ENCODE assay signal across 22 mouse cellular contexts in genomic region chr13:109318434-109318998, GRCm38 (mm10).
DNase-seq lines count a peak whose midpoint lies in the region; ATAC-seq and TF ChIP-seq lines count a peak whose summit lies in the region.
"Had no signal": no experiment of that assay in that cellular context is flagged by ENCODE, and none has a peak within 500 bp of the region (broad histone marks: within the 10 kb centered on the region; RNA-seq: fewer than 3 reads in every experiment).

No protein-coding gene starts in this region.

- no peak overlapping the region for H3K9ac ChIP-seq in intestine, embryonic 15.5 days
- no peak overlapping the region for H3K9ac ChIP-seq in intestine, postnatal 0 days (ENCODE audit: low read depth, low read length)
- no peak overlapping the region for H3K9ac ChIP-seq in lung, postnatal 0 days (replicated peaks; ENCODE audit: low read depth)
- no peak overlapping the region for H3K9ac ChIP-seq in stomach, embryonic 14.5 days (replicated peaks; ENCODE audit: low read depth, low read length)
- no peak overlapping the region for H3K9ac ChIP-seq in stomach, postnatal 0 days (ENCODE audit: low read length)
- H3K9ac ChIP-seq: forebrain, embryonic 13.5 days; hindbrain, embryonic 12.5 days had no signal

- no peak overlapping the region for H3K27ac ChIP-seq in intestine, embryonic 15.5 days
- no peak overlapping the region for H3K27ac ChIP-seq in intestine, postnatal 0 days (ENCODE audit: low read depth, low read length)
- H3K27ac ChIP-seq in lung, postnatal 0 days (ENCODE audit: low read length), result peak overlapping the region; percentile 70
- H3K27ac ChIP-seq in stomach, embryonic 14.5 days (ENCODE audit: low read length), result no peak overlapping the region
- H3K27ac ChIP-seq in stomach, postnatal 0 days (replicated peaks), result peak overlapping the region; percentile 69; the same call in 1 of the 2 replicates
- H3K27ac ChIP-seq: forebrain, embryonic 10.5 days; forebrain, embryonic 13.5 days; hindbrain, embryonic 12.5 days had no signal

- peak; percentile 41 for ATAC-seq in intestine, embryonic 15.5 days
- no peak for ATAC-seq in intestine, postnatal 0 days
- ATAC-seq in lung, postnatal 0 days, result peak; percentile 37
- ATAC-seq in stomach, embryonic 14.5 days (ENCODE audit: insufficient number of reproducible peaks, insufficient read depth, low FRiP score, low read depth), result peak; percentile 74
- peak; percentile 84 for ATAC-seq in stomach, postnatal 0 days (ENCODE audit: low FRiP score, low TSS enrichment)
- ATAC-seq: activated CD4-positive, CD25-positive, alpha-beta regulatory T cell, adult 4 months; forebrain, embryonic 13.5 days; forebrain, embryonic 16.5 days had no signal

- DNase-seq in lung, postnatal 0 days (ENCODE audit: low spot score), result peak; percentile 31
- no peak for DNase-seq in lung, adult 18-20 months
- DNase-seq in stomach, postnatal 0 days (ENCODE audit: low spot score), result peak; percentile 77
- no peak for DNase-seq in thymus, postnatal 25 days
- no peak for DNase-seq in layer of hippocampus, postnatal 14 days (ENCODE audit: low spot score in 2 of 2)
- DNase-seq: adrenal gland, adult 8-10 months; adrenal gland, postnatal 25 days; cerebellum, adult 18-20 months; cerebellum, adult 9-10 months; cerebellum, postnatal 14 days; gastrocnemius, postnatal 10 days; gastrocnemius, postnatal 36 days; heart, adult 11 months had no signal

- WGBS in intestine, embryonic 15.5 days, result 40% methylated on average over 3 of the region's 3 CpGs
- WGBS in intestine, postnatal 0 days, result 48% methylated on average over 3 of the region's 3 CpGs
- whole genome bisulfite sequencing in lung, postnatal 0 days, result 29% methylated on average over 3 of the region's 3 CpGs
- 54% methylated on average over 3 of the region's 3 CpGs for WGBS in stomach, embryonic 14.5 days
- 28% methylated on average over 3 of the region's 3 CpGs for WGBS in stomach, postnatal 0 days

- H3K9me3 ChIP-seq in intestine, embryonic 15.5 days, result no peaks in the 10 kb centered on the region
- H3K9me3 ChIP-seq in intestine, postnatal 0 days (ENCODE audit: control insufficient read depth), result no peaks in the 10 kb centered on the region
- H3K9me3 ChIP-seq in lung, postnatal 0 days (ENCODE audit: low read length), result no peaks in the 10 kb centered on the region
- H3K9me3 ChIP-seq in stomach, embryonic 14.5 days (ENCODE audit: control insufficient read depth, low read depth, low read length), result no peaks in the 10 kb centered on the region
- no peaks in the 10 kb centered on the region for H3K9me3 ChIP-seq in stomach, postnatal 0 days (ENCODE audit: control insufficient read depth, low read length)
- H3K9me3 ChIP-seq: forebrain, embryonic 10.5 days; forebrain, embryonic 13.5 days; hindbrain, embryonic 12.5 days had no signal

- no peak for TF ChIP-seq CTCF in intestine, postnatal 0 days (IDR thresholded peaks at IDR 0.05; ENCODE audit: low read depth)
- TF ChIP-seq CTCF in lung, postnatal 0 days (IDR thresholded peaks at IDR 0.05), result no peak
- TF ChIP-seq CTCF in stomach, postnatal 0 days (IDR thresholded peaks at IDR 0.05; ENCODE audit: low read depth), result no peak

- no peaks in the 10 kb centered on the region for H3K36me3 ChIP-seq in intestine, embryonic 15.5 days
- H3K36me3 ChIP-seq in intestine, postnatal 0 days (ENCODE audit: control insufficient read depth, insufficient read depth), result no peaks in the 10 kb centered on the region
- H3K36me3 ChIP-seq in lung, postnatal 0 days (ENCODE audit: insufficient read depth, low read length), result no peaks in the 10 kb centered on the region
- no peaks in the 10 kb centered on the region for H3K36me3 ChIP-seq in stomach, embryonic 14.5 days (ENCODE audit: control insufficient read depth, insufficient read depth, low read length)
- H3K36me3 ChIP-seq in stomach, postnatal 0 days (ENCODE audit: control insufficient read depth, insufficient read depth, low read length), result no peaks in the 10 kb centered on the region
- H3K36me3 ChIP-seq: forebrain, embryonic 10.5 days; hindbrain, embryonic 12.5 days had no signal

- H3K27me3 ChIP-seq in intestine, embryonic 15.5 days (replicated peaks), result no peaks in the 10 kb centered on the region
- no peaks in the 10 kb centered on the region for H3K27me3 ChIP-seq in intestine, postnatal 0 days (replicated peaks; ENCODE audit: control insufficient read depth, insufficient read depth, low read length)
- no peaks in the 10 kb centered on the region for H3K27me3 ChIP-seq in lung, postnatal 0 days (replicated peaks; ENCODE audit: insufficient read depth, low read length)
- H3K27me3 ChIP-seq in stomach, embryonic 14.5 days (ENCODE audit: control insufficient read depth, insufficient read depth, low read length), result no peaks in the 10 kb centered on the region
- H3K27me3 ChIP-seq in stomach, postnatal 0 days (ENCODE audit: control insufficient read depth, insufficient read depth, low read length), result no peaks in the 10 kb centered on the region
- H3K27me3 ChIP-seq: forebrain, embryonic 13.5 days; hindbrain, embryonic 12.5 days had no signal

- H3K4me1 ChIP-seq in intestine, embryonic 15.5 days (replicated peaks), result 0 out of 2 replicates have a peak, but pooled peaks cover 4% of the 10 kb centered on the region
- H3K4me1 ChIP-seq in intestine, postnatal 0 days (replicated peaks; ENCODE audit: control insufficient read depth, insufficient read depth, low read length), result no peaks in the 10 kb centered on the region
- no peaks in the 10 kb centered on the region for H3K4me1 ChIP-seq in lung, postnatal 0 days (ENCODE audit: insufficient read depth, low read depth, low read length)
- peaks cover 10% of the 10 kb centered on the region for H3K4me1 ChIP-seq in stomach, embryonic 14.5 days (ENCODE audit: control insufficient read depth, insufficient read depth, low read length)
- H3K4me1 ChIP-seq in stomach, postnatal 0 days (replicated peaks; ENCODE audit: control insufficient read depth, insufficient read depth), result peaks cover 5% of the 10 kb centered on the region; the same call in 1 of the 2 replicates
- H3K4me1 ChIP-seq: forebrain, embryonic 13.5 days had no signal

- no peak for TF ChIP-seq EP300 in lung, postnatal 0 days (IDR thresholded peaks at IDR 0.05)
- TF ChIP-seq EP300 in stomach, postnatal 0 days (optimal IDR thresholded peaks at IDR 0.05), result no peak

- no peak overlapping the region for H3K4me3 ChIP-seq in intestine, embryonic 15.5 days (replicated peaks)
- no peak overlapping the region for H3K4me3 ChIP-seq in intestine, postnatal 0 days (ENCODE audit: low read depth, low read length)
- H3K4me3 ChIP-seq in lung, postnatal 0 days (ENCODE audit: low read depth, low read length), result no peak overlapping the region
- no peak overlapping the region for H3K4me3 ChIP-seq in stomach, embryonic 14.5 days (ENCODE audit: low read depth, low read length)
- H3K4me3 ChIP-seq in stomach, postnatal 0 days (ENCODE audit: low read depth, low read length), result no peak overlapping the region
- H3K4me3 ChIP-seq: forebrain, embryonic 10.5 days; forebrain, embryonic 13.5 days; hindbrain, embryonic 12.5 days had no signal

- no peak overlapping the region for H3K4me2 ChIP-seq in intestine, embryonic 15.5 days (replicated peaks)
- H3K4me2 ChIP-seq in intestine, postnatal 0 days (replicated peaks; ENCODE audit: low read depth), result no peak overlapping the region
- H3K4me2 ChIP-seq in lung, postnatal 0 days (replicated peaks; ENCODE audit: low read depth, low read length), result no peak overlapping the region
- no peak overlapping the region for H3K4me2 ChIP-seq in stomach, embryonic 14.5 days (replicated peaks; ENCODE audit: low read depth, low read length)
- no peak overlapping the region for H3K4me2 ChIP-seq in stomach, postnatal 0 days (replicated peaks; ENCODE audit: low read depth)
- H3K4me2 ChIP-seq: forebrain, embryonic 13.5 days; heart, embryonic 11.5 days; hindbrain, embryonic 12.5 days had no signal

Comparison
In these comparisons a context has a peak if more than half of its experiments do, and no peak if none do; other contexts are left out.
1. H3K27ac ChIP-seq: peak in lung, postnatal 0 days (single experiment) and stomach, postnatal 0 days (single experiment); none in intestine, embryonic 15.5 days (single experiment), intestine, postnatal 0 days (single experiment) and stomach, embryonic 14.5 days (single experiment).
2. DNase-seq: peak in lung, postnatal 0 days (single experiment) and stomach, postnatal 0 days (single experiment); none in lung, adult 18-20 months (0 of 2), thymus, postnatal 25 days (single experiment) and layer of hippocampus, postnatal 14 days (0 of 2).